Mouse (Mus musculus): ENCODE measurements around the gene Cdc42bpb. TPM values are rescaled to one million over a fixed set of nuclear protein-coding genes. Genes with fewer than 3 reads are reported as not detected.

Gene Cdc42bpb
- polyA plus RNA-seq, 1 experiment from 2014 or later = 27.7 TPM

DNA sequence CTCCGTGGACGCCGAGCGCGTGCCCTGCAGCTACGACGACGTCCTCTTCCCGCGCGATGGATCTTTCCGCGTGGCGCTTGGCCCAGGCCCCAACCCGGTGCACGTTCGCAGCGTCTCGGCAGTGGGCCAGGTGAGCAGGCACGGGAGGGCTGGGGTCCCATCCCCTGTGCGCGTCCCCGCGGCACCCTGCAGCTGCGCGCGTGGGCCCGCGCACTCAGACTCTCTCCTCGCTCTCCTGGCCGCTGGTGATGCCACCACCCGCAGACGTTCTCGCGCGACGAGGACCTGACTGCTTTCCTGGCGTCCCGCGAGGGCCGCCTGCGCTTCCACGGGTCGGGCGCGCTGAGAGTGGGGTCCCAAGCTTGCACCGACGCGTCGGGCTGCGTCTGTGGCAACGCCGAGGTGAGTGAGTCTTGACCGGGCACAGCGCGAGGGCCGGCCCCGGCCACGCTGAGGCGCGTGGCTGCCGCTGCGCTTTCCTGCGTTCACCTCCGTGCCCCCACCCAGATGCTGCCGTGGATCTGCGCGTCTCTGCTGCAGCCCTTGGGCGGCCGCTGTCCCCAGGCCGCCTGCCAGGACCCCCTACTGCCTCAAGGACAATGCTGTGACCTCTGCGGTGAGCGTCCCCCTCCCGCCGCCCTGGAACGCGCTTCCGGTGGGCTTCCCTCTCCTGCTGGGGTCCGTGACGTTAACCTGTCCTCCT lies 102.9 kb downstream of the Cdc42bpb start:
- H3K9me3 ChIP-seq (replicated peaks; ENCODE audit: low read length) = no peaks in the 10 kb centered on the region
- TF ChIP-seq CTCF (IDR thresholded peaks at IDR 0.05; ENCODE audit: low read depth) = no peak
- no peak overlapping the region for H3K27ac ChIP-seq
- DNase-seq (ENCODE audit: low spot score) = no peak
- peaks cover 54% of the 10 kb centered on the region for H3K27me3 ChIP-seq (ENCODE audit: insufficient read depth, low read length)
- H3K9ac ChIP-seq (ENCODE audit: low read depth, low read length) = 0 out of 2 replicates have a peak overlapping the region, but pooled peaks have one; percentile 19
- peaks cover 15% of the 10 kb centered on the region for H3K4me1 ChIP-seq (replicated peaks; ENCODE audit: insufficient read depth, low read length)
- H3K4me3 ChIP-seq (replicated peaks; ENCODE audit: low read depth, low read length) = peak overlapping the region; percentile 30
- WGBS = 1% methylated on average over 80 of the region's 80 CpGs
- ATAC-seq (replicated peaks; ENCODE audit: low FRiP score, low read depth) = no peak
- peak overlapping the region; percentile 60 for H3K4me2 ChIP-seq (ENCODE audit: low read length)
- no peaks in the 10 kb centered on the region for H3K36me3 ChIP-seq (ENCODE audit: insufficient read depth, low read length)

DNA sequence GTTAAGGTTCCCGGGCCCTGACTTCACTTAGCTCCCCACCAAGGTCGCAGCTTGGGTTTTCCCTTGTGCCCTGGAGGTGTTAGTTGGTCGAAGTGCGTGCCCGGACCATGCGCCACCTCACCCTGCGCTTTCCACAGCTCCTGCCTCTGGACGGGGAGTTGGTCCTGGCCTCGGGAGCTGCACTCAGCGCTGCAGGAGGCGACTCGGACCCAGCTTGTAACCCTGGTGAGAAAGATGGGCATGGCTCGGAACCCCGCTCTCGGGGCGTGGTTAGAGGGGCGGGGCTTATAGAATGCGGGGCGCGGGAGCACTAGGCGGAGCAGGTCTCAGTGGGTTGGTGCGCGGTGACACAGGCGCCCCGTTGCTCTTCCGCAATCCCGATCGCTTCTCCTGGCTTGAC lies 103.5 kb downstream of the Cdc42bpb start:
- ATAC-seq (replicated peaks; ENCODE audit: low FRiP score, low read depth) = no peak
- no peak overlapping the region for H3K9ac ChIP-seq (ENCODE audit: low read depth, low read length)

DNA sequence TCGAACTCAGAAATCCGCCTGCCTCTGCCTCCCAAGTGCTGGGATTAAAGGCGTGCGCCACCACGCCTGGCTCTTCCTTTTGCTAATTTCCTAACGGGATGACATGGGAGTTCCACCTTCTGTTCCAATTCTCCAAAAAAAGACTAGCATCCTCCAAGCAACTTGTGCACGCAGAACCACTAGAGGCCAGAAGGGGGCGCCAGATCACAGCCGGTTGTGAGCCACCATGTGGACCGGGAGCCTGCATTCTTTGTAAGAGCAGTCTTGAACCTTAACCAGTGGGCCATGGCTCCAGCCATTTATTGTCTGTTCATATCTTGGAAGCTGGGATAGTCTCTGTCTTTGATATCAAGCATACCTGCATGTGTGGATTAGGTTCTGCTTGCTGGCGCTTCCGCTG lies 105.1 kb downstream of the Cdc42bpb start:
- H3K9me3 ChIP-seq (replicated peaks; ENCODE audit: low read length) = no peaks in the 10 kb centered on the region
- H3K27ac ChIP-seq = no peak overlapping the region
- ATAC-seq (replicated peaks; ENCODE audit: low FRiP score, low read depth) = no peak
- TF ChIP-seq CTCF (IDR thresholded peaks at IDR 0.05; ENCODE audit: low read depth) = peak; percentile 97
- H3K4me3 ChIP-seq (replicated peaks; ENCODE audit: low read depth, low read length) = no peak overlapping the region
- H3K4me2 ChIP-seq (ENCODE audit: low read length) = no peak overlapping the region
- 22% methylated on average over 12 of the region's 12 CpGs for WGBS
- peaks cover 55% of the 10 kb centered on the region for H3K27me3 ChIP-seq (ENCODE audit: insufficient read depth, low read length)
- no peaks in the 10 kb centered on the region for H3K36me3 ChIP-seq (ENCODE audit: insufficient read depth, low read length)
- peaks cover 15% of the 10 kb centered on the region for H3K4me1 ChIP-seq (replicated peaks; ENCODE audit: insufficient read depth, low read length)
- H3K9ac ChIP-seq (ENCODE audit: low read depth, low read length) = no peak overlapping the region
- peak; percentile 84 for DNase-seq (ENCODE audit: low spot score)

More for the DNA sequence above, 103.5 kb downstream of the Cdc42bpb start:
- Histone ChIP-seq H3K4me3 (replicated peaks; ENCODE audit: low read depth, low read length) (peak overlapping the region; percentile 30), H3K27me3 (ENCODE audit: insufficient read depth, low read length) (peaks cover 55% of the 10 kb centered on the region), H3K36me3 (ENCODE audit: insufficient read depth, low read length) (no peaks in the 10 kb centered on the region), H3K9me3 (replicated peaks; ENCODE audit: low read length) (no peaks in the 10 kb centered on the region), H3K27ac (no peak overlapping the region), H3K4me1 (replicated peaks; ENCODE audit: insufficient read depth, low read length) (peaks cover 15% of the 10 kb centered on the region), H3K4me2 (ENCODE audit: low read length) (peak overlapping the region; percentile 60)
- no peak for TF ChIP-seq CTCF (IDR thresholded peaks at IDR 0.05; ENCODE audit: low read depth)
- no peak for DNase-seq (ENCODE audit: low spot score)
- WGBS = 4% methylated on average over 28 of the region's 28 CpGs

DNA sequence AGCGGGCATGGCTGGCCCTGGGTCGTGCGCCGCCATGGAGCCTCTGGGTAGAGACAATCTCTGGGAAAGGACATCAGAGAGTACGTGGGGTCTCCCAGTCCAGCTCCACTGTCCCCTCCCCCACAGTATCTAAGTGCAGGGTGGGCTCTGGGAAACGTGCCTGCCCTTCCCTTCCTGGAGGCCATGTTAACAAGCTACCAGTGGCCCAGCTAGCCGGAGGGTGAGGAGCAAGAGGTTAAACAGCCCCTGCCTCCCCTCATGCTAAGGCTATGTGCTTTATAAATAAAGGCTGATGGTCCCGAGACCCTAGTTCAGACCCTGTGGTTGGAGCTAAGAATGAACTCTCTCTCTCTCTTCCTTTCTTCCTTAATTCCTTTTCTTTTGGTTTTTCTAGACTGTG lies 105.6 kb downstream of the Cdc42bpb start:
- TF ChIP-seq CTCF (IDR thresholded peaks at IDR 0.05; ENCODE audit: low read depth) = no peak
- peaks cover 55% of the 10 kb centered on the region for H3K27me3 ChIP-seq (ENCODE audit: insufficient read depth, low read length)

DNA sequence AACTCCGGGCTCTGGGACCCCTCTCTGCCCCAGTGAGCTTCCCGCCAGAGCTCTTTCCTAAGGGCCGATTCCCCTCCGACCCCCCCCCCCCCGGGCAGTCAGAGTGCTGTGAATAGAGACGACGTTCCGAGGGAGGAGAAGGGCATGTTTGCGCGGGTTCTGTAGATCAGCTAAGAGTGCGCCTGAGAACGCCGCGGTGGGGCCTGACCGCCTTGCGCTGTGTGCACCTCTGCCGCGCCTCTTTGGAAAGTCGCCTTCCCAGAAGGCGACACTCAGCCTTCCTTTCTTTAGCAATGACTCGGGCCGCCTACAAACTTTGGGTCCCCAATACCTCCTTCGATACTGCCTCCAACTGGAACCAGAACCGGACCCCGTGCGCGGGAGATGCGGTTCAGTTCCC lies 106.1 kb downstream of the Cdc42bpb start:
- Histone ChIP-seq H3K9ac (ENCODE audit: low read depth, low read length) (peak overlapping the region; percentile 50; the same call in 1 of the 2 replicates), H3K4me2 (ENCODE audit: low read length) (peak overlapping the region; percentile 45), H3K27me3 (ENCODE audit: insufficient read depth, low read length) (peaks cover 51% of the 10 kb centered on the region), H3K4me1 (replicated peaks; ENCODE audit: insufficient read depth, low read length) (peaks cover 15% of the 10 kb centered on the region), H3K27ac (peak overlapping the region; percentile 37; the same call in 1 of the 2 replicates), H3K4me3 (replicated peaks; ENCODE audit: low read depth, low read length) (peak overlapping the region; percentile 27), H3K36me3 (ENCODE audit: insufficient read depth, low read length) (no peaks in the 10 kb centered on the region), H3K9me3 (replicated peaks; ENCODE audit: low read length) (no peaks in the 10 kb centered on the region)
- no peak for TF ChIP-seq CTCF (IDR thresholded peaks at IDR 0.05; ENCODE audit: low read depth)
- ATAC-seq (replicated peaks; ENCODE audit: low FRiP score, low read depth) = no peak
- no peak for DNase-seq (ENCODE audit: low spot score)
- WGBS = 7% methylated on average over 25 of the region's 28 CpGs

More for the DNA sequence above, 105.6 kb downstream of the Cdc42bpb start:
- ATAC-seq (replicated peaks; ENCODE audit: low FRiP score, low read depth) = no peak
- no peaks in the 10 kb centered on the region for H3K9me3 ChIP-seq (replicated peaks; ENCODE audit: low read length)
- 0 out of 2 replicates have a peak overlapping the region, but pooled peaks have one; percentile 50 for H3K9ac ChIP-seq (ENCODE audit: low read depth, low read length)
- peak overlapping the region; percentile 45 for H3K4me2 ChIP-seq (ENCODE audit: low read length)
- H3K4me3 ChIP-seq (replicated peaks; ENCODE audit: low read depth, low read length) = peak overlapping the region; percentile 27
- H3K27ac ChIP-seq = no peak overlapping the region
- H3K4me1 ChIP-seq (replicated peaks; ENCODE audit: insufficient read depth, low read length) = peaks cover 15% of the 10 kb centered on the region
- WGBS = 8% methylated on average over 8 of the region's 8 CpGs
- DNase-seq (ENCODE audit: low spot score) = no peak
- no peaks in the 10 kb centered on the region for H3K36me3 ChIP-seq (ENCODE audit: insufficient read depth, low read length)

DNA sequence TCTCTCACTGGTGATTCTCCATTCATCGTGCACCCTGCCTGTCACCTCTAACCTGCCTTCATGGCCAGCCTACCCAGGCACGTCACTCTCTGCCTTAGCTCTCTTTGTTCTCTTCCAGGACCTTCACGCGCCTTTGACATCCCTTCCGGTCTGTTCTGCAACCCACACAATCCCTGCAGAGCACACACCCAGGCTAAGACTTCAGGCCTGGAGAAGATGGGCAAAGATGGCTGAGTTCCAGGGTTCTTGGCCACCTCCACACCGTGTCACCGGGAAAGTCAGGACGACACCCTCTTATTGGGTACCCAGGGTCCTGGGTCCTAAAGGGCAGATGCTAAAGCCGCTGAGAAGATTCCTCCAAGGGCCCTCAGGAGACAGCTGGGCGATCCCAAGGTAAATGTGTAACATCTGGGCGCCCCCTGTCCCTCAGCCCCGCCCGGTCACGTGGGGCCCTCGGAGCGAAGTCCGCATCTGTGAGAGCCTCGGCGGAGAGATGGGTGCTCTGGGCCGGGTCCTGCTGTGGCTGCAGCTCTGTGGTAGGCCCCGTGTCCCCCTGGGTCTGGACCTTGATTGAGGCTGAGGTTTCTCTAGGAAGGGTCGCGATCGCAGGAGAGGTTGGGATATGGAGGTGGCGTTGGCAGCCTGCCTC lies 106.8 kb downstream of the Cdc42bpb start, which contains the start of gene Amn:
TSS of gene Amn (plus strand) at position 467 of the 649 bp plus-strand sequence.
- DNase-seq (ENCODE audit: low spot score) (no peak), ATAC-seq (replicated peaks; ENCODE audit: low FRiP score, low read depth) (peak; percentile 64)
- Histone ChIP-seq H3K27ac (peak within 1 kb of the TSS; percentile 37; the same call in 1 of the 2 replicates), H3K4me1 (replicated peaks; ENCODE audit: insufficient read depth, low read length) (peaks cover 15% of the 10 kb centered on the region), H3K27me3 (ENCODE audit: insufficient read depth, low read length) (peaks cover 47% of the 10 kb centered on the region), H3K9me3 (replicated peaks; ENCODE audit: low read length) (no peaks in the 10 kb centered on the region), H3K4me3 (replicated peaks; ENCODE audit: low read depth, low read length) (peak within 1 kb of the TSS; percentile 27), H3K9ac (ENCODE audit: low read depth, low read length) (peak within 1 kb of the TSS; percentile 50; the same call in 1 of the 2 replicates), H3K36me3 (ENCODE audit: insufficient read depth, low read length) (no peaks in the 10 kb centered on the region), H3K4me2 (ENCODE audit: low read length) (peak within 1 kb of the TSS; percentile 45)
- TF ChIP-seq CTCF (IDR thresholded peaks at IDR 0.05; ENCODE audit: low read depth) = no peak
- 31% methylated on average over 25 of the region's 25 CpGs for WGBS
